Mouse (Mus musculus): ENCODE results near the gene Acaa1a. TPM values are rescaled to one million over a fixed set of nuclear protein-coding genes. Genes with fewer than 3 reads are reported as not detected.
"Not testable (repeated sequence)": the region's sequence is repeated elsewhere in the genome, so short reads cannot be mapped to it uniquely, and the experiment has no call there.

The Acaa1a gene
- polyA plus RNA-seq, 1 experiment from 2014 or later = 61.2 TPM

- Histone ChIP-seq H3K4me2 (ENCODE audit: low read depth, low read length) (no peak overlapping the region), H3K4me3 (ENCODE audit: low read depth, low read length) (no peak overlapping the region), H3K9me3 (replicated peaks; ENCODE audit: control insufficient read depth, low read length) (no peaks in the 10 kb centered on the region), H3K36me3 (replicated peaks; ENCODE audit: control insufficient read depth, insufficient read depth, low read depth, low read length) (peaks cover 3% of the 10 kb centered on the region), H3K27ac (replicated peaks; ENCODE audit: low read depth, low read length) (no peak overlapping the region), H3K27me3 (ENCODE audit: control insufficient read depth, insufficient read depth, low read length) (no peaks in the 10 kb centered on the region), H3K9ac (replicated peaks; ENCODE audit: low read length) (no peak overlapping the region), H3K4me1 (ENCODE audit: control insufficient read depth, insufficient read depth, low read length) (no peaks in the 10 kb centered on the region)
- ATAC-seq (replicated peaks; ENCODE audit: insufficient number of reproducible peaks, low FRiP score, low TSS enrichment, low read depth) (no peak), DNase-seq (ENCODE audit: low spot score) (no peak)
- 68% methylated on average over 6 of the region's 6 CpGs for WGBS
Measured at GRCm38 (mm10) chr9:119355943-119356342, 16.5 kb downstream of the Acaa1a start.

- ATAC-seq (replicated peaks; ENCODE audit: insufficient number of reproducible peaks, low FRiP score, low TSS enrichment, low read depth) (peak; percentile 71), DNase-seq (ENCODE audit: low spot score) (peak; percentile 93)
- Histone ChIP-seq H3K4me2 (ENCODE audit: low read depth, low read length) (peak within 1 kb of the TSS; percentile 94), H3K9ac (replicated peaks; ENCODE audit: low read length) (peak within 1 kb of the TSS; percentile 77), H3K4me1 (ENCODE audit: control insufficient read depth, insufficient read depth, low read length) (no peaks in the 10 kb centered on the region), H3K27ac (replicated peaks; ENCODE audit: low read depth, low read length) (no peak within 1 kb of the TSS), H3K9me3 (replicated peaks; ENCODE audit: control insufficient read depth, low read length) (no peaks in the 10 kb centered on the region), H3K4me3 (ENCODE audit: low read depth, low read length) (peak within 1 kb of the TSS; percentile 69), H3K36me3 (replicated peaks; ENCODE audit: control insufficient read depth, insufficient read depth, low read depth, low read length) (no peaks in the 10 kb centered on the region), H3K27me3 (ENCODE audit: control insufficient read depth, insufficient read depth, low read length) (no peaks in the 10 kb centered on the region)
- 4% methylated on average over 65 of the region's 65 CpGs for WGBS
Measured at GRCm38 (mm10) chr9:119357331-119358057, 18.0 kb downstream of the Acaa1a start, which contains the start of gene Xylb. Gene Xylb (plus strand): TSS chr9:119357381.

- no peaks in the 10 kb centered on the region for H3K4me1 ChIP-seq (ENCODE audit: control insufficient read depth, insufficient read depth, low read length)
- H3K4me2 ChIP-seq (ENCODE audit: low read depth, low read length) = peak overlapping the region; percentile 94
- H3K27me3 ChIP-seq (ENCODE audit: control insufficient read depth, insufficient read depth, low read length) = no peaks in the 10 kb centered on the region
- H3K36me3 ChIP-seq (replicated peaks; ENCODE audit: control insufficient read depth, insufficient read depth, low read depth, low read length) = no peaks in the 10 kb centered on the region
- H3K9ac ChIP-seq (replicated peaks; ENCODE audit: low read length) = peak overlapping the region; percentile 77
- H3K9me3 ChIP-seq (replicated peaks; ENCODE audit: control insufficient read depth, low read length) = no peaks in the 10 kb centered on the region
- DNase-seq (ENCODE audit: low spot score) = no peak
- ATAC-seq (replicated peaks; ENCODE audit: insufficient number of reproducible peaks, low FRiP score, low TSS enrichment, low read depth) = no peak
- no peak overlapping the region for H3K27ac ChIP-seq (replicated peaks; ENCODE audit: low read depth, low read length)
- peak overlapping the region; percentile 69 for H3K4me3 ChIP-seq (ENCODE audit: low read depth, low read length)
- 42% methylated on average over 9 of the region's 9 CpGs for WGBS
Measured at GRCm38 (mm10) chr9:119358058-119358429, 18.6 kb downstream of the Acaa1a start.

- H3K27ac ChIP-seq (replicated peaks; ENCODE audit: low read depth, low read length) = no peak overlapping the region
- no peak overlapping the region for H3K4me2 ChIP-seq (ENCODE audit: low read depth, low read length)
- H3K9me3 ChIP-seq (replicated peaks; ENCODE audit: control insufficient read depth, low read length) = no peaks in the 10 kb centered on the region
- no peak overlapping the region for H3K4me3 ChIP-seq (ENCODE audit: low read depth, low read length)
- no peak overlapping the region for H3K9ac ChIP-seq (replicated peaks; ENCODE audit: low read length)
- DNase-seq (ENCODE audit: low spot score) (no peak), ATAC-seq (replicated peaks; ENCODE audit: insufficient number of reproducible peaks, low FRiP score, low TSS enrichment, low read depth) (no peak)
- no peaks in the 10 kb centered on the region for H3K27me3 ChIP-seq (ENCODE audit: control insufficient read depth, insufficient read depth, low read length)
- no peaks in the 10 kb centered on the region for H3K4me1 ChIP-seq (ENCODE audit: control insufficient read depth, insufficient read depth, low read length)
- 93% methylated on average over 5 of the region's 5 CpGs for WGBS
- no peaks in the 10 kb centered on the region for H3K36me3 ChIP-seq (replicated peaks; ENCODE audit: control insufficient read depth, insufficient read depth, low read depth, low read length)
Measured at GRCm38 (mm10) chr9:119361416-119361815, 21.9 kb downstream of the Acaa1a start.

- no peak for ATAC-seq (replicated peaks; ENCODE audit: insufficient number of reproducible peaks, low FRiP score, low TSS enrichment, low read depth)
- no peaks in the 10 kb centered on the region for H3K4me1 ChIP-seq (ENCODE audit: control insufficient read depth, insufficient read depth, low read length)
- no peaks in the 10 kb centered on the region for H3K27me3 ChIP-seq (ENCODE audit: control insufficient read depth, insufficient read depth, low read length)
- H3K4me2 ChIP-seq (ENCODE audit: low read depth, low read length) = no peak overlapping the region
- no peak overlapping the region for H3K27ac ChIP-seq (replicated peaks; ENCODE audit: low read depth, low read length)
- WGBS = 80% methylated on average over 12 of the region's 12 CpGs
- no peak overlapping the region for H3K4me3 ChIP-seq (ENCODE audit: low read depth, low read length)
- H3K36me3 ChIP-seq (replicated peaks; ENCODE audit: control insufficient read depth, insufficient read depth, low read depth, low read length) = 0 out of 2 replicates have a peak, but pooled peaks cover 2% of the 10 kb centered on the region
- no peaks in the 10 kb centered on the region for H3K9me3 ChIP-seq (replicated peaks; ENCODE audit: control insufficient read depth, low read length)
- H3K9ac ChIP-seq (replicated peaks; ENCODE audit: low read length) = no peak overlapping the region
- DNase-seq (ENCODE audit: low spot score) = no peak
Measured at GRCm38 (mm10) chr9:119363229-119363628, 23.8 kb downstream of the Acaa1a start.

GRCm38 (mm10) chr9:119365284-119365683 is 25.8 kb downstream of the Acaa1a start, which contains the start of gene Slc22a14:
Gene Slc22a14 (minus strand): TSS chr9:119365553.
- no peak for DNase-seq (ENCODE audit: low spot score)
- ATAC-seq (replicated peaks; ENCODE audit: insufficient number of reproducible peaks, low FRiP score, low TSS enrichment, low read depth) = no peak
- Histone ChIP-seq H3K27me3 (ENCODE audit: control insufficient read depth, insufficient read depth, low read length) (no peaks in the 10 kb centered on the region), H3K4me1 (ENCODE audit: control insufficient read depth, insufficient read depth, low read length) (no peaks in the 10 kb centered on the region), H3K4me3 (ENCODE audit: low read depth, low read length) (no peak within 1 kb of the TSS), H3K9me3 (replicated peaks; ENCODE audit: control insufficient read depth, low read length) (no peaks in the 10 kb centered on the region), H3K4me2 (ENCODE audit: low read depth, low read length) (no peak within 1 kb of the TSS), H3K27ac (replicated peaks; ENCODE audit: low read depth, low read length) (no peak within 1 kb of the TSS), H3K9ac (replicated peaks; ENCODE audit: low read length) (no peak within 1 kb of the TSS), H3K36me3 (replicated peaks; ENCODE audit: control insufficient read depth, insufficient read depth, low read depth, low read length) (0 out of 2 replicates have a peak, but pooled peaks cover 2% of the 10 kb centered on the region)
- 79% methylated on average over 7 of the region's 7 CpGs for WGBS

GRCm38 (mm10) chr9:119368367-119368766 is 28.9 kb downstream of the Acaa1a start:
- H3K4me3 ChIP-seq (ENCODE audit: low read depth, low read length) = no peak overlapping the region
- no peaks in the 10 kb centered on the region for H3K4me1 ChIP-seq (ENCODE audit: control insufficient read depth, insufficient read depth, low read length)
- ATAC-seq (replicated peaks; ENCODE audit: insufficient number of reproducible peaks, low FRiP score, low TSS enrichment, low read depth) = no peak
- WGBS = 88% methylated on average over 3 of the region's 3 CpGs
- H3K9ac ChIP-seq (replicated peaks; ENCODE audit: low read length) = no peak overlapping the region
- H3K9me3 ChIP-seq (replicated peaks; ENCODE audit: control insufficient read depth, low read length) = no peaks in the 10 kb centered on the region
- H3K27ac ChIP-seq (replicated peaks; ENCODE audit: low read depth, low read length) = no peak overlapping the region
- 0 out of 2 replicates have a peak, but pooled peaks cover 2% of the 10 kb centered on the region for H3K36me3 ChIP-seq (replicated peaks; ENCODE audit: control insufficient read depth, insufficient read depth, low read depth, low read length)
- DNase-seq (ENCODE audit: low spot score) = no peak
- H3K27me3 ChIP-seq (ENCODE audit: control insufficient read depth, insufficient read depth, low read length) = no peaks in the 10 kb centered on the region
- H3K4me2 ChIP-seq (ENCODE audit: low read depth, low read length) = no peak overlapping the region

GRCm38 (mm10) chr9:119370770-119371169 is 31.3 kb downstream of the Acaa1a start:
- DNase-seq (ENCODE audit: low spot score); H3K27ac ChIP-seq (replicated peaks; ENCODE audit: low read depth, low read length); H3K4me1 ChIP-seq (ENCODE audit: control insufficient read depth, insufficient read depth, low read length); H3K27me3 ChIP-seq (ENCODE audit: control insufficient read depth, insufficient read depth, low read length); H3K9me3 ChIP-seq (replicated peaks; ENCODE audit: control insufficient read depth, low read length); H3K9ac ChIP-seq (replicated peaks; ENCODE audit: low read length); ATAC-seq (replicated peaks; ENCODE audit: insufficient number of reproducible peaks, low FRiP score, low TSS enrichment, low read depth); H3K4me3 ChIP-seq (ENCODE audit: low read depth, low read length); H3K4me2 ChIP-seq (ENCODE audit: low read depth, low read length); H3K36me3 ChIP-seq (replicated peaks; ENCODE audit: control insufficient read depth, insufficient read depth, low read depth, low read length): not testable (repeated sequence)
- 87% methylated on average over 4 of the region's 4 CpGs for WGBS

All from embryonic facial prominence, embryonic 11.5 days (tissue).